ENCODE assay signal across 9 mouse cellular contexts in genomic region chr11:119041750-119042465, GRCm38 (mm10). TPM values are rescaled to one million over a fixed set of nuclear protein-coding genes. Genes with fewer than 3 reads are reported as not detected.
DNase-seq lines count a peak whose midpoint lies in the region; ATAC-seq and TF ChIP-seq lines count a peak whose summit lies in the region.
"Had no signal": no experiment of that assay in that cellular context is flagged by ENCODE, and none has a peak within 500 bp of the region (broad histone marks: within the 10 kb centered on the region; RNA-seq: fewer than 3 reads in every experiment).

No protein-coding gene starts in this region.

- no peaks in the 10 kb centered on the region for H3K9me3 ChIP-seq in kidney, embryonic 14.5 days (ENCODE audit: control insufficient read depth, low read length)
- no peaks in the 10 kb centered on the region for H3K9me3 ChIP-seq in heart, postnatal 0 days (replicated peaks; ENCODE audit: control insufficient read depth, low read length)
- H3K9me3 ChIP-seq in midbrain, embryonic 12.5 days: no peaks in the 10 kb centered on the region

- under 1% methylated on average over 31 of the region's 31 CpGs for WGBS in kidney, embryonic 14.5 days
- 1% methylated on average over 29 of the region's 31 CpGs for WGBS in heart, postnatal 0 days
- WGBS in midbrain, embryonic 12.5 days: 1% methylated on average over 31 of the region's 31 CpGs

- H3K27ac ChIP-seq in kidney, embryonic 14.5 days (ENCODE audit: low read depth, low read length): no peak overlapping the region
- H3K27ac ChIP-seq in heart, postnatal 0 days (ENCODE audit: low read depth): no peak overlapping the region
- peak overlapping the region; percentile 88 for H3K27ac ChIP-seq in midbrain, embryonic 12.5 days (replicated peaks)

- TF ChIP-seq CTCF in heart, postnatal 0 days (IDR thresholded peaks at IDR 0.05; ENCODE audit: low read depth): no peak

- 0 out of 2 replicates have a peak, but pooled peaks cover 4% of the 10 kb centered on the region for H3K36me3 ChIP-seq in kidney, embryonic 14.5 days (ENCODE audit: control insufficient read depth, insufficient read depth, low read length)
- H3K36me3 ChIP-seq in heart, postnatal 0 days (replicated peaks; ENCODE audit: control insufficient read depth, insufficient read depth, low read length): peaks cover 8% of the 10 kb centered on the region
- H3K36me3 ChIP-seq in midbrain, embryonic 12.5 days: peaks cover 9% of the 10 kb centered on the region

- peak overlapping the region; percentile 99 for H3K4me2 ChIP-seq in kidney, embryonic 14.5 days (replicated peaks; ENCODE audit: low read depth, low read length)
- peak overlapping the region; percentile 96 for H3K4me2 ChIP-seq in heart, postnatal 0 days (ENCODE audit: low read depth, low read length)
- peak overlapping the region; percentile 88 for H3K4me2 ChIP-seq in midbrain, embryonic 12.5 days (replicated peaks)

- no peak for TF ChIP-seq EP300 in heart, postnatal 0 days (IDR thresholded peaks at IDR 0.05; ENCODE audit: low read depth)

- peaks cover 40% of the 10 kb centered on the region for H3K4me1 ChIP-seq in kidney, embryonic 14.5 days (ENCODE audit: control insufficient read depth, insufficient read depth, low read length)
- H3K4me1 ChIP-seq in heart, postnatal 0 days (ENCODE audit: control insufficient read depth, insufficient read depth): peaks cover 19% of the 10 kb centered on the region
- H3K4me1 ChIP-seq in midbrain, embryonic 12.5 days: peaks cover 70% of the 10 kb centered on the region

- H3K4me3 ChIP-seq in kidney, embryonic 14.5 days (ENCODE audit: low read length): peak overlapping the region; percentile 77
- peak overlapping the region; percentile 74 for H3K4me3 ChIP-seq in heart, postnatal 0 days (ENCODE audit: low read depth, low read length)
- peak overlapping the region; percentile 66 for H3K4me3 ChIP-seq in midbrain, embryonic 12.5 days

- no peak for DNase-seq in kidney, adult 8-10 months
- DNase-seq in MN1 (ENCODE audit: low spot score): peak; percentile 49
- no peak for DNase-seq in heart, postnatal 0 days (ENCODE audit: low spot score)
- DNase-seq in right cerebral cortex, adult 18-20 months: no peak
- no peak for DNase-seq in ovary, postnatal 10 days (ENCODE audit: low spot score)

- peaks cover 75% of the 10 kb centered on the region for H3K27me3 ChIP-seq in kidney, embryonic 14.5 days (ENCODE audit: control insufficient read depth, insufficient read depth, low read length)
- H3K27me3 ChIP-seq in heart, postnatal 0 days (ENCODE audit: control insufficient read depth, insufficient read depth, low read length): peaks cover 65% of the 10 kb centered on the region
- H3K27me3 ChIP-seq in midbrain, embryonic 12.5 days: peaks cover 87% of the 10 kb centered on the region

- H3K9ac ChIP-seq in kidney, embryonic 14.5 days (ENCODE audit: low read depth, low read length): peak overlapping the region; percentile 24; the same call in 1 of the 2 replicates
- 0 out of 2 replicates have a peak overlapping the region, but pooled peaks have one; percentile 8 for H3K9ac ChIP-seq in heart, postnatal 0 days (replicated peaks; ENCODE audit: low read depth, low read length)
- H3K9ac ChIP-seq in midbrain, embryonic 12.5 days (replicated peaks): peak overlapping the region; percentile 74

- ATAC-seq in kidney, embryonic 14.5 days (ENCODE audit: low FRiP score, low TSS enrichment): peak; percentile 9; the same call in 1 of the 2 replicates
- no peak for ATAC-seq in heart, postnatal 0 days (ENCODE audit: insufficient read depth, low read depth)
- ATAC-seq in midbrain, embryonic 12.5 days (ENCODE audit: low FRiP score, low read depth): peak; percentile 13; the same call in 1 of the 2 replicates
- no peak for ATAC-seq in monocyte, adult 5-6 weeks (replicated peaks; ENCODE audit: insufficient number of reproducible peaks, low FRiP score, low TSS enrichment, poor library complexity, severe bottlenecking)

RNA-seq across cellular contexts. Expression of gene Cbx8, which starts 1.1 kb away (rescaled TPM):
- 7.8 and 10.9 TPM in 2 replicates for polyA plus RNA-seq in kidney, embryonic 14.5 days (2014; fragmentation: Nextera tagmentation; extraction: Ambion mirVana)
- 1.6 and 3.2 TPM in 2 replicates for total RNA-seq in heart, postnatal 0 days (2014; rRNA removed; ENCODE audit: low replicate concordance)
- polyA plus RNA-seq in heart, postnatal 0 days (2015; fragmentation: Nextera tagmentation; extraction: Ambion mirVana): 5.1 and 7.0 TPM in 2 replicates
- polyA plus RNA-seq in midbrain, embryonic 12.5 days (2016; fragmentation: Nextera tagmentation; extraction: Ambion mirVana): 12.1 and 15.1 TPM in 2 replicates
- 2.7 to 7.3 TPM (median 4.7 TPM) in 3 replicates for total RNA-seq in monocyte, adult 5-6 weeks (2017)

RNA-seq across cellular contexts. Expression of gene Cbx2, which starts 19.1 kb away (rescaled TPM):
- polyA plus RNA-seq in kidney, embryonic 14.5 days (2014; fragmentation: Nextera tagmentation; extraction: Ambion mirVana): 19.9 and 38.2 TPM in 2 replicates
- total RNA-seq in heart, postnatal 0 days (2014; rRNA removed; ENCODE audit: low replicate concordance): 1.8 and 13.0 TPM in 2 replicates
- polyA plus RNA-seq in heart, postnatal 0 days (2015; fragmentation: Nextera tagmentation; extraction: Ambion mirVana): 5.7 and 5.8 TPM in 2 replicates
- 81.0 and 86.0 TPM in 2 replicates for polyA plus RNA-seq in midbrain, embryonic 12.5 days (2016; fragmentation: Nextera tagmentation; extraction: Ambion mirVana)
- total RNA-seq in monocyte, adult 5-6 weeks (2017): 0.75 to 2.7 TPM (median 2.2 TPM) in 3 replicates

RNA-seq across cellular contexts. Expression of gene Cbx4, which starts 44.1 kb away (rescaled TPM):
- 4.9 and 8.3 TPM in 2 replicates for polyA plus RNA-seq in kidney, embryonic 14.5 days (2014; fragmentation: Nextera tagmentation; extraction: Ambion mirVana)
- total RNA-seq in heart, postnatal 0 days (2014; rRNA removed; ENCODE audit: low replicate concordance): 12.1 and 23.1 TPM in 2 replicates
- 6.8 and 8.2 TPM in 2 replicates for polyA plus RNA-seq in heart, postnatal 0 days (2015; fragmentation: Nextera tagmentation; extraction: Ambion mirVana)
- polyA plus RNA-seq in midbrain, embryonic 12.5 days (2016; fragmentation: Nextera tagmentation; extraction: Ambion mirVana): 12.4 and 15.2 TPM in 2 replicates
- 35.2 to 45.8 TPM (median 42.2 TPM) in 3 replicates for total RNA-seq in monocyte, adult 5-6 weeks (2017)

RNA-seq across cellular contexts. Expression of gene Enpp7, which starts 53.9 kb away (rescaled TPM):
- polyA plus RNA-seq in kidney, embryonic 14.5 days (2014; fragmentation: Nextera tagmentation; extraction: Ambion mirVana): not detected in 2 replicates
- not detected in 2 replicates for total RNA-seq in heart, postnatal 0 days (2014; rRNA removed; ENCODE audit: low replicate concordance)
- not detected in 2 replicates for polyA plus RNA-seq in heart, postnatal 0 days (2015; fragmentation: Nextera tagmentation; extraction: Ambion mirVana)
- polyA plus RNA-seq in midbrain, embryonic 12.5 days (2016; fragmentation: Nextera tagmentation; extraction: Ambion mirVana): not detected in 2 replicates
- not detected in 3 replicates for total RNA-seq in monocyte, adult 5-6 weeks (2017)
- total RNA-seq: neutrophil, adult 5-6 weeks had no signal

Comparison
In these comparisons a context has a peak if more than half of its experiments do, and no peak if none do; other contexts are left out.
1. ATAC-seq: peak in kidney, embryonic 14.5 days (single experiment) and midbrain, embryonic 12.5 days (single experiment); none in heart, postnatal 0 days (single experiment) and monocyte, adult 5-6 weeks (single experiment).
2. H3K9ac ChIP-seq: peak in every context shown above with its lines; median percentile 74 in midbrain, embryonic 12.5 days; 24 in kidney, embryonic 14.5 days; 8 in heart, postnatal 0 days.
3. Peak in every context shown above with its lines, with median percentiles within 50 percentile points of each other: H3K4me2 ChIP-seq and H3K4me3 ChIP-seq.